Mouse (Mus musculus) c-Kit-positive CD71-negative TER-119-negative erythroid progenitor cells, embryonic 14.5 days (primary cell): Measurements from ENCODE around the gene Ccnh.
"Not testable (repeated sequence)": the region's sequence is repeated elsewhere in the genome, so short reads cannot be mapped to it uniquely, and the experiment has no call there.

Source experiments
- DNase-seq: peaks from one replicate; pipeline ENCODE4 v3.0.0-alpha.2; 2013; ENCODE audit warnings: low read depth

Gene Ccnh

GRCm38 (mm10) chr13:85188903-85189643 is at the start of gene Ccnh:
Gene Ccnh, plus strand, starts transcription at chr13:85189408.
- DNase-seq = peak; percentile 75

GRCm38 (mm10) chr13:85143361-85143760 is 45.8 kb upstream of the Ccnh start:
- DNase-seq = not testable (repeated sequence)

DNA sequence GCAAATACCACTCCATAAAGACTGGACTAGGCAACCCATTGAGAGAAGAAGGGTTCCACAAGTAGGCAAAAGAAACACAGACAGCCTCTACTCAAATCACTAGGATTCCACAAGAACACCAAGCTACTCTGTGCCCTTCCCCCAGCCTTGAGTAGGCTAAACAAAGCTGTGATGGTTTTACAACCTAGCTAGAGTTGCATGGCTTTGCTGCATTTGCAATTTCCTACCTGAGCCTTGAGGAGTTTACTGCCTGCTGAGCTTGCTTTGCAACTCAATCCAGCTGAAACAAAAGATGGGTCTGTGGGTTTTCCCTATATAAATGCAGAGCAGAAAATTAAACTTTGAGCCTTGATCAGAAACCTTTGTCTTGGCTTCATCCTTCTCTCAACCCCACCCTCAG is 42.7 kb upstream of the Ccnh start:
- no peak for DNase-seq

DNA sequence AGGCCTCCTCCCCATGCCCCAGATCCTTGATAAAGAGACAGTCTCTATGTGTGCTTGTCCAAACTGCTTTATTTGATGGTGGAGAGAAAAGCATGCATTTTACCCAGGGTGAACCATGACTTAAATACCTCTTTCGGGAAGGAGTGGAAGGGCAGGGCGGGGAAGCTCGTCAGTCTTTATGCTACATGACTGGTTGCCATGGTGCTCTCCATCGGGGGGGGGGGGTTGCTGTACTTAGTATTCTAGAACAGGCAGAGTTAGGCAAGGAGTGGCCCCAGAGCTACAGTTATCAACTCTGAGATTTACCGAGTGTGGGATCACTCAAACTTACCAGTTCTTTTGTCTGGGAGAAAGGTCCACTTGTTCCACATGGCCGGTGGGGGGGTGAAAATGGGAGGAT is 34.5 kb upstream of the Ccnh start:
- no peak for DNase-seq

DNA sequence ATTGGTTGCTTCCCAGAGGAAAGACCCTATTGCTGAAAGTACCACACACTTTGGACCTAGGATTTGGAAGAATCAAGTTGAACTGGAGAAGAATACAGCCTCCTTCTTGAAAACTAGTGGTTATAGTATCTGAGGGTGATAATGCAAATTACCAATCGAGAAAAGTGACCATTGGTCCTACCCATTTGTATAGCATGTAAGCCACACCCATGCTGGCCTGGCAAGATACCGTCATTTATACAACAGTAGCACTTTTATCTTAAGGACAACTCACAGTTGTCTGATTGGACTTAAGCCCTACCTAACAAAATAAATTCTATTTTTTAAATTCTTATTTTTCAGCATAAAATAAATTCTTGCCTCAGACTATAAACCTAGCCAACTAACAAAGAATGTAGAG is 29.2 kb upstream of the Ccnh start:
- DNase-seq = no peak

DNA sequence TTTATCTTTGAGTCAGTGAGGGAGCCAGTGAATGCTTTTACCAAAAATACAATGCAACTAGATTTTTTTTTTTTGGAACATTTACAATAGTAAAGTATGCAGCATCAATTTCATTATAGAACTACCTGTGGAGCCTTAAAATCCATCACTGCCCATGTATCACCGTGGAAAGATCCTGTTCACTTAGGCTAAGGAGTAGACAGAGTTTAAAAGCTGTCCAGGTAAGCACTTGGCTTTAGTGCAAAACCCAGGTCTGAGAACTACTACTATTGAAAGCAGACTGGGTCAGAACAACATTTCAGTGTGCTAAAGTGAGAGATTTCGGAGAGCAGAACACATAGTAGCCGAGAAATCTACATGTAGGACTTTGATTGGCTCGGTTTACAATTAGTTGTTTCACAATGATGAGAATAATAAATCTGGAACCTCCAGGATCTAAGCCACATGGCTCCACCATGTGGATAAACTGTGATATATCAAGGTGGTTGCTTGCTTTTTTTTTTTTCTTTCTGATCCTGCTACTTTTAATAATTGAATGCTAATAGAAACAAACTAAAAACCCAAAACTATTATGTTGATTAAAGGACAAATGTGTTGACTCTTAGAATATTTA is 24.6 kb upstream of the Ccnh start:
- no peak for DNase-seq

GRCm38 (mm10) chr13:85189644-85190121 is 475 bp downstream of the Ccnh start:
- peak; percentile 16 for DNase-seq

DNA sequence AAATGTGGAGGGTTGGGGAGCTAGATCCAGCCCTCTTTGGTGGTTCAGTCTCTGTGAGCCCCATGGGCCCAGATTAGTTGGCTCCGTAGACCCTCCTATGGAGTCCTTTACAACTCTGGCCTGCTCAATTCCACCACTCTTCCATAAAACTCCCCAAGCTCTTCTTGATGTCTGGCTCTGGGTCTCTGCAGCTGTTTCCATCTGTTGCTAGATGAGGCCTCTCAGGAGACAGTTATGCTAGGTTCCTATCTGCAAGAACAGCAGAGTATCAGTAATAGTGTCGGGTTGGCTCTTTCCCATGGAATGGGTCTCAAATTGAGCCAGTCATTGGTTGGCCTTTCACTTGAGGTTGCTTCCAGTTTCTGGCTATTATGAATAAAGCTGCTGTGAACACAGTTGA is 2.0 kb downstream of the Ccnh start:
- DNase-seq = no peak

GRCm38 (mm10) chr13:85207493-85207892 is 18.3 kb downstream of the Ccnh start:
- no peak for DNase-seq

DNA sequence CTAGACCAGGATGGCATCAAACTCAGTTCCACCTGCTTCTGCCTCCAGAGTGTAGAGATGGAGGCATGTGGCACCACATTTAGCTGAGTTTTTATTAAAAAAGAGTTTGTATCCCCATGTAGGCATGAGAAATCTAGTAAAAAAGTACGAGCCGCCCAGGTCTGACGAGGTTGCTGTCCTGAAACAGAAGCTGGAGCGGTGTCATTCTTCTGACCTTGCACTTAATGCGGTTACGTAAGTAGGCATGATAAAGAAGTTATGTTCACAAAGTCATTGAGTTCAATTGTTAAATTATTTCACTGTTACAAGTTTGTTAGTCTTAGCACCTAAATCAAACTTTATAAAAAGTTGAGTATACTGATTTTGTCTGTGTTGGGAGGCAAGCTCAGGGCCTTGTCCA is 19.4 kb downstream of the Ccnh start:
- DNase-seq = no peak

DNA sequence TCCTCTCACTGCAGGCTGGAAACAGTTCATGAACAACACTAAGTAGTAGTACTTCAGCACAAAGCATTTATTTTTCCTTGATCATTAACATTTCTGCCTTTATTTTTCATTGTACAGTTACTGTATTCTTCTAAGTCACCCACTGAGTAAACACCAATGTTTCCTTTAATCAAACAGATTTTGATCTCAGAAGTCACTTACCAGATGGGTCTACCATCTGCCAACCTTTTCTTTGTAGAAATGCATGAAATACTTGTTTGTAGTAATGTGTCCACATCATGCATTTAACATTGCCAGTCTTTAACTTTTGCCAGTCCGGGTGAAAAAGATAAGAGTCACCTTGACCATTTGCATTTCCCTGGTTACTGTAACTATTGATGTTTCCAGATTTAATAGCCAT is 21.1 kb downstream of the Ccnh start:
- DNase-seq = no peak

GRCm38 (mm10) chr13:85218656-85219055 is 29.4 kb downstream of the Ccnh start:
- no peak for DNase-seq

- no peak for DNase-seq
These were observed 49.6 kb downstream of the Ccnh start for GRCm38 (mm10) chr13:85238760-85239159.
